26 mouse cellular contexts compared by ENCODE assay signal in the genomic region with DNA sequence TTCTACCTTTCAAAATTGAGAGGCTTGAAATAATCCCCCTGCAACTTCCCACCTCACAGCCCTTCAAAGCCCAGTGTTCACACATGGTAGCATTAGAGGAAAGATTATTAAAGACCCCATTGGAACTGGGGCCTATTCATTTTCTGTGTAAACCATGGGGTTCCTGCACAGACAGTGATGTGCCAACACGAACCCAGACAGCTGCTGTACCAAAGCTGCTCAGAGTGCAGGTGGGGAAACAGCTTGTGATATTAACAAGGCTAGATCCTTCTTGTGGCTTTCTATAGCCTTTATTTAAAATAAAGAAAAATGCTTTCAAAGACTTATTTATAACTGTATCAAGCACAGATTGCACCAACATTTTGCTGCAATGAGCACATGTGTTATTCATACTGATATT.
DNase-seq lines count a peak whose midpoint lies in the region; ATAC-seq and TF ChIP-seq lines count a peak whose summit lies in the region.
"Had no signal": no experiment of that assay in that cellular context is flagged by ENCODE, and none has a peak within 500 bp of the region (broad histone marks: within the 10 kb centered on the region; RNA-seq: fewer than 3 reads in every experiment).

No protein-coding gene starts in this region.

- WGBS in forebrain, embryonic 14.5 days, result 10% methylated on average over 1 of the region's 1 CpGs
- WGBS in forebrain, embryonic 11.5 days, result 22% methylated on average over 1 of the region's 1 CpGs
- 19% methylated on average over 1 of the region's 1 CpGs for WGBS in midbrain, postnatal 0 days
- 15% methylated on average over 1 of the region's 1 CpGs for WGBS in midbrain, embryonic 16.5 days
- 3% methylated on average over 1 of the region's 1 CpGs for WGBS in forebrain, embryonic 16.5 days
- WGBS in intestine, postnatal 0 days, result 60% methylated on average over 1 of the region's 1 CpGs

- TF ChIP-seq CTCF in midbrain, postnatal 0 days (IDR thresholded peaks at IDR 0.05), result no peak
- TF ChIP-seq CTCF in intestine, postnatal 0 days (IDR thresholded peaks at IDR 0.05; ENCODE audit: low read depth), result no peak
- no peak for TF ChIP-seq CTCF in gastrocnemius, adult 2 months (IDR thresholded peaks at IDR 0.05)

- no peak overlapping the region for H3K9ac ChIP-seq in forebrain, embryonic 14.5 days (ENCODE audit: low read length)
- H3K9ac ChIP-seq in forebrain, embryonic 11.5 days (ENCODE audit: low read length), result no peak overlapping the region
- H3K9ac ChIP-seq in midbrain, postnatal 0 days (replicated peaks; ENCODE audit: low read length, poor library complexity, severe bottlenecking), result no peak overlapping the region
- no peak overlapping the region for H3K9ac ChIP-seq in midbrain, embryonic 16.5 days (ENCODE audit: low read depth, low read length)
- H3K9ac ChIP-seq in forebrain, embryonic 16.5 days (replicated peaks; ENCODE audit: low read depth, low read length), result no peak overlapping the region
- no peak overlapping the region for H3K9ac ChIP-seq in intestine, postnatal 0 days (ENCODE audit: low read depth, low read length)
- H3K9ac ChIP-seq: embryonic facial prominence, embryonic 15.5 days; heart, embryonic 13.5 days; limb, embryonic 13.5 days; liver, embryonic 12.5 days; stomach, embryonic 15.5 days had no signal

- H3K4me3 ChIP-seq in forebrain, embryonic 14.5 days (ENCODE audit: low read depth, low read length), result no peak overlapping the region
- H3K4me3 ChIP-seq in forebrain, embryonic 11.5 days (ENCODE audit: low read depth, low read length), result no peak overlapping the region
- no peak overlapping the region for H3K4me3 ChIP-seq in midbrain, postnatal 0 days (ENCODE audit: low read depth, low read length)
- no peak overlapping the region for H3K4me3 ChIP-seq in midbrain, embryonic 16.5 days (ENCODE audit: low read depth, low read length)
- H3K4me3 ChIP-seq in forebrain, embryonic 16.5 days (replicated peaks; ENCODE audit: low read length), result no peak overlapping the region
- H3K4me3 ChIP-seq in intestine, postnatal 0 days (ENCODE audit: low read depth, low read length), result no peak overlapping the region
- H3K4me3 ChIP-seq in gastrocnemius, adult 2 months, result no peak overlapping the region
- H3K4me3 ChIP-seq: embryonic facial prominence, embryonic 15.5 days; heart, adult 2 months; heart, embryonic 13.5 days; limb, embryonic 13.5 days; liver, embryonic 12.5 days; midbrain, embryonic 10.5 days; stomach, embryonic 15.5 days had no signal

- H3K4me2 ChIP-seq in forebrain, embryonic 14.5 days (ENCODE audit: low read length), result no peak overlapping the region
- no peak overlapping the region for H3K4me2 ChIP-seq in forebrain, embryonic 11.5 days (ENCODE audit: low read depth, low read length, severe bottlenecking)
- H3K4me2 ChIP-seq in midbrain, postnatal 0 days (ENCODE audit: low read depth, low read length, poor library complexity, severe bottlenecking), result no peak overlapping the region
- H3K4me2 ChIP-seq in midbrain, embryonic 16.5 days (ENCODE audit: low read length), result no peak overlapping the region
- H3K4me2 ChIP-seq in forebrain, embryonic 16.5 days (ENCODE audit: low read length), result no peak overlapping the region
- H3K4me2 ChIP-seq in intestine, postnatal 0 days (replicated peaks; ENCODE audit: low read depth), result no peak overlapping the region
- H3K4me2 ChIP-seq: embryonic facial prominence, embryonic 15.5 days; heart, embryonic 13.5 days; limb, embryonic 13.5 days; liver, embryonic 12.5 days; stomach, embryonic 15.5 days had no signal

- no peaks in the 10 kb centered on the region for H3K27me3 ChIP-seq in forebrain, embryonic 14.5 days (replicated peaks; ENCODE audit: control insufficient read depth, insufficient read depth, low read length)
- H3K27me3 ChIP-seq in forebrain, embryonic 11.5 days (ENCODE audit: control insufficient read depth, insufficient read depth, low read length), result no peaks in the 10 kb centered on the region
- no peaks in the 10 kb centered on the region for H3K27me3 ChIP-seq in midbrain, postnatal 0 days (ENCODE audit: insufficient read depth, low read length)
- H3K27me3 ChIP-seq in midbrain, embryonic 16.5 days (ENCODE audit: control insufficient read depth, insufficient read depth, low read depth, low read length), result no peaks in the 10 kb centered on the region
- H3K27me3 ChIP-seq in forebrain, embryonic 16.5 days (replicated peaks; ENCODE audit: control insufficient read depth, insufficient read depth, low read length), result no peaks in the 10 kb centered on the region
- H3K27me3 ChIP-seq in intestine, postnatal 0 days (replicated peaks; ENCODE audit: control insufficient read depth, insufficient read depth, low read length), result no peaks in the 10 kb centered on the region
- H3K27me3 ChIP-seq: embryonic facial prominence, embryonic 15.5 days; heart, embryonic 13.5 days; limb, embryonic 13.5 days; liver, embryonic 12.5 days; Patski; stomach, embryonic 15.5 days had no signal

- H3K27ac ChIP-seq in forebrain, embryonic 14.5 days (ENCODE audit: low read depth, low read length), result no peak overlapping the region
- H3K27ac ChIP-seq in forebrain, embryonic 11.5 days (ENCODE audit: low read depth, low read length), result no peak overlapping the region
- no peak overlapping the region for H3K27ac ChIP-seq in midbrain, postnatal 0 days (ENCODE audit: low read depth, low read length)
- H3K27ac ChIP-seq in midbrain, embryonic 16.5 days (ENCODE audit: low read length), result no peak overlapping the region
- H3K27ac ChIP-seq in forebrain, embryonic 16.5 days (ENCODE audit: low read length), result no peak overlapping the region; the same call in 1 of the 2 replicates
- no peak overlapping the region for H3K27ac ChIP-seq in intestine, postnatal 0 days (ENCODE audit: low read depth, low read length)
- no peak overlapping the region for H3K27ac ChIP-seq in gastrocnemius, adult 2 months
- H3K27ac ChIP-seq: embryonic facial prominence, embryonic 15.5 days; heart, adult 2 months; heart, embryonic 13.5 days; limb, embryonic 13.5 days; liver, embryonic 12.5 days; midbrain, embryonic 10.5 days; stomach, embryonic 15.5 days had no signal

- peak; percentile 68; the same call in 1 of the 2 replicates for ATAC-seq in forebrain, embryonic 14.5 days
- no peak; the same call in 1 of the 2 replicates for ATAC-seq in forebrain, embryonic 11.5 days (replicated peaks; ENCODE audit: low FRiP score)
- no peak for ATAC-seq in midbrain, postnatal 0 days (ENCODE audit: low FRiP score)
- no peak for ATAC-seq in midbrain, embryonic 16.5 days
- ATAC-seq in forebrain, embryonic 16.5 days, result peak; percentile 83
- ATAC-seq in intestine, postnatal 0 days, result no peak
- ATAC-seq: liver, embryonic 12.5 days; Patski had no signal

- DNase-seq in forebrain, embryonic 14.5 days (ENCODE audit: low spot score), result peak; percentile 64
- DNase-seq in forebrain, embryonic 11.5 days (ENCODE audit: low spot score), result no peak
- DNase-seq in midbrain, postnatal 0 days (ENCODE audit: low spot score), result peak; percentile 44
- DNase-seq in layer of hippocampus, postnatal 10 days (ENCODE audit: low spot score in 2 of 2), result peak; percentile 9 to 36
- no peak for DNase-seq in gastrocnemius, adult 2 months
- DNase-seq: adrenal gland, postnatal 36 days; cerebellum, adult 2 months; gastrocnemius, postnatal 36 days; heart, adult 2 months; heart, postnatal 14 days; kidney, adult 8-10 months; kidney, postnatal 10 days; lung, adult 18-20 months; lung, postnatal 10 days; right cerebral cortex, postnatal 14 days; thymus, postnatal 25 days had no signal

- no peaks in the 10 kb centered on the region for H3K9me3 ChIP-seq in forebrain, embryonic 14.5 days (replicated peaks; ENCODE audit: control insufficient read depth, low read length)
- no peaks in the 10 kb centered on the region for H3K9me3 ChIP-seq in forebrain, embryonic 11.5 days (ENCODE audit: control insufficient read depth, low read length)
- no peaks in the 10 kb centered on the region for H3K9me3 ChIP-seq in midbrain, postnatal 0 days (ENCODE audit: low read length)
- H3K9me3 ChIP-seq in midbrain, embryonic 16.5 days (replicated peaks; ENCODE audit: control insufficient read depth, low read length, poor library complexity, severe bottlenecking), result no peaks in the 10 kb centered on the region
- no peaks in the 10 kb centered on the region for H3K9me3 ChIP-seq in forebrain, embryonic 16.5 days (ENCODE audit: control insufficient read depth, low read length)
- no peaks in the 10 kb centered on the region for H3K9me3 ChIP-seq in intestine, postnatal 0 days (ENCODE audit: control insufficient read depth)
- H3K9me3 ChIP-seq: embryonic facial prominence, embryonic 15.5 days; heart, embryonic 13.5 days; limb, embryonic 13.5 days; liver, embryonic 12.5 days; midbrain, embryonic 10.5 days; stomach, embryonic 15.5 days had no signal

- intact Hi-C loops in gastrocnemius, adult 2 months (cut with DNase I), result no loop called here

- no peaks in the 10 kb centered on the region for H3K36me3 ChIP-seq in forebrain, embryonic 14.5 days (ENCODE audit: control insufficient read depth, insufficient read depth, low read length)
- no peaks in the 10 kb centered on the region for H3K36me3 ChIP-seq in forebrain, embryonic 11.5 days (ENCODE audit: control insufficient read depth, insufficient read depth, low read length)
- H3K36me3 ChIP-seq in midbrain, postnatal 0 days (ENCODE audit: insufficient read depth, low read length), result no peaks in the 10 kb centered on the region
- no peaks in the 10 kb centered on the region for H3K36me3 ChIP-seq in midbrain, embryonic 16.5 days (ENCODE audit: control insufficient read depth, insufficient read depth, low read length)
- H3K36me3 ChIP-seq in forebrain, embryonic 16.5 days (ENCODE audit: control insufficient read depth, insufficient read depth), result no peaks in the 10 kb centered on the region
- no peaks in the 10 kb centered on the region for H3K36me3 ChIP-seq in intestine, postnatal 0 days (ENCODE audit: control insufficient read depth, insufficient read depth)
- H3K36me3 ChIP-seq: embryonic facial prominence, embryonic 15.5 days; heart, embryonic 13.5 days; limb, embryonic 13.5 days; liver, embryonic 12.5 days; midbrain, embryonic 10.5 days; stomach, embryonic 15.5 days had no signal

- H3K4me1 ChIP-seq in forebrain, embryonic 14.5 days (ENCODE audit: control insufficient read depth, insufficient read depth, low read length), result no peaks in the 10 kb centered on the region
- H3K4me1 ChIP-seq in forebrain, embryonic 11.5 days (replicated peaks; ENCODE audit: control insufficient read depth, insufficient read depth, low read length), result no peaks in the 10 kb centered on the region
- H3K4me1 ChIP-seq in midbrain, postnatal 0 days (ENCODE audit: insufficient read depth, low read length), result no peaks in the 10 kb centered on the region
- H3K4me1 ChIP-seq in midbrain, embryonic 16.5 days (ENCODE audit: control insufficient read depth, insufficient read depth, low read length), result no peaks in the 10 kb centered on the region
- H3K4me1 ChIP-seq in forebrain, embryonic 16.5 days (replicated peaks; ENCODE audit: control insufficient read depth, insufficient read depth, low read length), result no peaks in the 10 kb centered on the region
- no peaks in the 10 kb centered on the region for H3K4me1 ChIP-seq in intestine, postnatal 0 days (replicated peaks; ENCODE audit: control insufficient read depth, insufficient read depth, low read length)
- H3K4me1 ChIP-seq: embryonic facial prominence, embryonic 15.5 days; heart, embryonic 13.5 days; limb, embryonic 13.5 days; liver, embryonic 12.5 days; midbrain, embryonic 10.5 days; stomach, embryonic 15.5 days had no signal

Comparison
In these comparisons a context has a peak if more than half of its experiments do, and no peak if none do; other contexts are left out.
1. ATAC-seq: peak in forebrain, embryonic 14.5 days (single experiment) and forebrain, embryonic 16.5 days (single experiment); none in forebrain, embryonic 11.5 days (single experiment), midbrain, postnatal 0 days (single experiment), midbrain, embryonic 16.5 days (single experiment) and intestine, postnatal 0 days (single experiment).
2. DNase-seq: peak in forebrain, embryonic 14.5 days (single experiment), midbrain, postnatal 0 days (single experiment) and layer of hippocampus, postnatal 10 days (2 of 2); none in forebrain, embryonic 11.5 days (single experiment) and gastrocnemius, adult 2 months (single experiment).